Mouse (Mus musculus) hindbrain, embryonic 10.5 days (tissue): ENCODE results near the gene Krtap10-10. TPM values are rescaled to one million over a fixed set of nuclear protein-coding genes. Genes with fewer than 3 reads are reported as not detected.

Source experiments
- DNase-seq: peaks from one replicate; pipeline ENCODE4 v3.0.0-alpha.2; 2017; ENCODE audit warnings: low spot score
- H3K27ac ChIP-seq: fragments of 300-500 bp; sonication (generic); 2 replicates; pipeline ENCODE4 v1.5.1; 2016; ENCODE audit warnings: mild to moderate bottlenecking, moderate library complexity
- H3K27me3 ChIP-seq: fragments of 300-500 bp; sonication (generic); 2 replicates; pipeline ENCODE4 v1.6.1; 2016; ENCODE audit warnings: mild to moderate bottlenecking; ENCODE audit not compliant: poor library complexity, insufficient read depth, severe bottlenecking
- H3K36me3 ChIP-seq: fragments of 300-500 bp; sonication (generic); 2 replicates; pipeline ENCODE4 v1.6.1; 2016; ENCODE audit warnings: mild to moderate bottlenecking, moderate library complexity
- H3K4me1 ChIP-seq: fragments of 300-500 bp; sonication (generic); replicated peaks from 2 replicates; pipeline ENCODE4 v1.6.1; 2016; ENCODE audit warnings: mild to moderate bottlenecking
- H3K4me3 ChIP-seq: fragments of 300-500 bp; sonication (generic); 2 replicates; pipeline ENCODE4 v1.5.1; 2016; ENCODE audit warnings: mild to moderate bottlenecking, moderate library complexity
- H3K9me3 ChIP-seq: fragments of 300-500 bp; sonication (generic); 2 replicates; pipeline ENCODE4 v1.6.1; 2016; ENCODE audit warnings: mild to moderate bottlenecking, moderate library complexity
- whole genome bisulfite sequencing: fragments of 180-500 bp; shearing (Covaris S2); methylation state at CpG from one replicate; pipeline ENCODE4 v1.1.7; 2016; 5-methylcytosine and 5-hydroxymethylcytosine counted together
- polyA plus RNA-seq: library from polyadenylated mRNA; unstranded; fragments of >200 nt; fragmentation: Nextera tagmentation; extraction: Ambion mirVana; gene quantifications from 2 replicates; pipeline ENCODE4 v1.2.1, GENCODE M21; 2016

The Krtap10-10 gene
- polyA plus RNA-seq, 1 experiment from 2014 or later: not detected

GRCm38 (mm10) chr10:77819203-77819602 lies 16.5 kb upstream of the Krtap10-10 start:
- Histone ChIP-seq H3K36me3 (no peaks in the 10 kb centered on the region), H3K9me3 (peaks cover 5% of the 10 kb centered on the region; the same call in 1 of the 2 replicates), H3K27me3 (no peaks in the 10 kb centered on the region), H3K4me1 (peaks cover 7% of the 10 kb centered on the region; the same call in 1 of the 2 replicates), H3K27ac (no peak overlapping the region), H3K4me3 (no peak overlapping the region)
- WGBS: 40% methylated on average over 4 of the region's 4 CpGs
- no peak for DNase-seq

DNA sequence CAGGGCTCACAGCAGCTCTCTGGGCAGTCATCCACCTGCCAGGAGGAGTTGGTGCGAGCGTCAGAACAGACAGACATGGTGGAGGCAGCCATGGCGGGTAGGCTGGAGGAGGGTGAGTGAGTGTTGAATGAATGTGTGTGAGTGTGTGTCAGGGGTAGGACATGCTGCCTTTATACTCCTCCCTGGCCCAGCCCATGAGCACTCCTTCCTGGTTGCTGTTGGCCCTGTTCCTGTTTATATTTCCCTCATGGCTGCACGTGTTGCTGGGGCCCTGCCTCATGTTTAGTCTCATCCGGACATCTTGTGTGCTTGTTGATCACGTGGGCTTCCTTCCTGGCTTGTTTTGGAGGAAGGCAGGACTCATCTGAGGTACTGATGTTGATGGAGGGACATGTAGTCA lies 8.8 kb upstream of the Krtap10-10 start, which contains the start of gene Krtap10-4:
Gene Krtap10-4 (minus strand): TSS at position 145 of the 400 bp plus-strand sequence.
- no peak within 1 kb of the TSS for H3K4me3 ChIP-seq
- H3K27ac ChIP-seq: no peak within 1 kb of the TSS
- no peaks in the 10 kb centered on the region for H3K4me1 ChIP-seq
- H3K27me3 ChIP-seq: no peaks in the 10 kb centered on the region
- H3K9me3 ChIP-seq: peaks cover 5% of the 10 kb centered on the region; the same call in 1 of the 2 replicates
- 67% methylated on average over 6 of the region's 6 CpGs for WGBS
- DNase-seq: no peak
- no peaks in the 10 kb centered on the region for H3K36me3 ChIP-seq

GRCm38 (mm10) chr10:77839006-77839405 lies 3.3 kb downstream of the Krtap10-10 start:
- H3K27ac ChIP-seq: no peak overlapping the region
- no peaks in the 10 kb centered on the region for H3K36me3 ChIP-seq
- H3K4me3 ChIP-seq: no peak overlapping the region
- 80% methylated on average over 6 of the region's 6 CpGs for WGBS
- H3K4me1 ChIP-seq: peaks cover 6% of the 10 kb centered on the region; the same call in 1 of the 2 replicates
- DNase-seq: no peak
- no peaks in the 10 kb centered on the region for H3K27me3 ChIP-seq
- peaks cover 15% of the 10 kb centered on the region for H3K9me3 ChIP-seq

GRCm38 (mm10) chr10:77846503-77846902 lies 10.8 kb downstream of the Krtap10-10 start, which contains the start of gene Gm36176:
Gene Gm36176 (plus strand): TSS chr10:77846803.
- H3K27ac ChIP-seq: no peak within 1 kb of the TSS
- H3K4me1 ChIP-seq: 0 out of 2 replicates have a peak, but pooled peaks cover 7% of the 10 kb centered on the region
- H3K27me3 ChIP-seq: no peaks in the 10 kb centered on the region
- no peaks in the 10 kb centered on the region for H3K36me3 ChIP-seq
- no peak within 1 kb of the TSS for H3K4me3 ChIP-seq
- no peak for DNase-seq
- H3K9me3 ChIP-seq: peaks cover 23% of the 10 kb centered on the region
- 68% methylated on average over 3 of the region's 3 CpGs for WGBS

DNA sequence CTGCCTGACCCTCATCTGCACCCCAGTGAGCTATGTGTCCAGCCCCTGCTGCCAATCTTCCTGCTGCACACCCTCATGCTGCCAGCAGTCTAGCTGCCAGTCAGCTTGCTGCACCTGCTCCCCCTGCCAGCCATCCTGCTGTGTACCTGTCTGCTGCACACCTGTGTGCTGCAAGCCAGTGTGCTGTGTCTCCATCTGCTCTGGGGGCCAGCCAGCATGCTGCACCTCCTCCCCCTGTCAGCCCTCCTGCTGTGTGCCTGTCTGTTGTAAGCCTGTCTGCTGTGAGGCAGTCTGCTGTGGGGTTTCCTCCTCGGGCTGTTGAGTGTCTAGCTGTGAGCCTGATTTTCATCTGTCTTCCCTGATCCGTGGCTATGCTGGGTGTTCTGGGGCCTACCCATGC lies 11.2 kb downstream of the Krtap10-10 start:
- Histone ChIP-seq H3K4me3 (no peak overlapping the region), H3K27me3 (no peaks in the 10 kb centered on the region), H3K4me1 (0 out of 2 replicates have a peak, but pooled peaks cover 7% of the 10 kb centered on the region), H3K9me3 (peaks cover 23% of the 10 kb centered on the region), H3K36me3 (no peaks in the 10 kb centered on the region), H3K27ac (no peak overlapping the region)
- no peak for DNase-seq
- 12% methylated on average over 2 of the region's 2 CpGs for WGBS

GRCm38 (mm10) chr10:77847538-77847937 lies 11.8 kb downstream of the Krtap10-10 start:
- no peak overlapping the region for H3K27ac ChIP-seq
- no peak for DNase-seq
- peaks cover 22% of the 10 kb centered on the region for H3K9me3 ChIP-seq
- H3K27me3 ChIP-seq: no peaks in the 10 kb centered on the region
- no peaks in the 10 kb centered on the region for H3K36me3 ChIP-seq
- 84% methylated on average over 2 of the region's 2 CpGs for WGBS
- peaks cover 7% of the 10 kb centered on the region; the same call in 1 of the 2 replicates for H3K4me1 ChIP-seq
- no peak overlapping the region for H3K4me3 ChIP-seq

DNA sequence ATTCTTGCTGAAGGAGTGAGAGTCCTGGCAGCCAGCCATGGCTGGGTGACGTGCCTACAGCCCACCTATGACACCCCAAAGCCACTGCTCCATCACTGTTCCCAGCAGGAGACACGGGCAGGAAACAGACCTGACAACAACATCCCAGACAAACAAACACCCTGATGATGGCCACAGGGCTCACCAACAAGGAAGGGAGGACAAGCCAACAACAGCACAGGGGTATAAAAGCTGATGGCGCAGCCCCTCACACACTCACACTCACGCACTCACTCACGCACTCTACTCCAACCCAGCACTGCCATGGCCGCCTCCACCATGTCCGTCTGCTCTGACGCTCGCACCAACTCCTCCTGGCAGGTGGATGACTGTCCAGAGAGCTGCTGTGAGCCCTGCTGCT lies 16.8 kb downstream of the Krtap10-10 start, which contains the start of gene Gm10318:
Gene Gm10318 (plus strand): TSS at position 301 of the 400 bp plus-strand sequence.
- H3K36me3 ChIP-seq: no peaks in the 10 kb centered on the region
- H3K27ac ChIP-seq: 0 out of 2 replicates have a peak within 1 kb of the TSS, but pooled peaks have one; percentile 35
- no peaks in the 10 kb centered on the region for H3K9me3 ChIP-seq
- no peak within 1 kb of the TSS for H3K4me3 ChIP-seq
- peaks cover 9% of the 10 kb centered on the region; the same call in 1 of the 2 replicates for H3K4me1 ChIP-seq
- WGBS: 61% methylated on average over 9 of the region's 9 CpGs
- H3K27me3 ChIP-seq: no peaks in the 10 kb centered on the region
- no peak for DNase-seq

GRCm38 (mm10) chr10:77861675-77862074 lies 25.9 kb downstream of the Krtap10-10 start, which contains the start of gene Gm3285:
Gene Gm3285 (plus strand): TSS chr10:77861975.
- H3K4me1 ChIP-seq: peaks cover 16% of the 10 kb centered on the region
- DNase-seq: no peak
- H3K27ac ChIP-seq: no peak within 1 kb of the TSS
- no peaks in the 10 kb centered on the region for H3K36me3 ChIP-seq
- no peaks in the 10 kb centered on the region for H3K9me3 ChIP-seq
- H3K27me3 ChIP-seq: no peaks in the 10 kb centered on the region
- no peak within 1 kb of the TSS for H3K4me3 ChIP-seq
- 53% methylated on average over 7 of the region's 7 CpGs for WGBS

GRCm38 (mm10) chr10:77864067-77864761 lies 28.5 kb downstream of the Krtap10-10 start:
- Histone ChIP-seq H3K9me3 (no peaks in the 10 kb centered on the region), H3K27ac (0 out of 2 replicates have a peak overlapping the region, but pooled peaks have one; percentile 4), H3K4me1 (peaks cover 16% of the 10 kb centered on the region), H3K4me3 (peak overlapping the region; percentile 39), H3K36me3 (no peaks in the 10 kb centered on the region), H3K27me3 (no peaks in the 10 kb centered on the region)
- 44% methylated on average over 14 of the region's 14 CpGs for WGBS
- peak; percentile 63 for DNase-seq

DNA sequence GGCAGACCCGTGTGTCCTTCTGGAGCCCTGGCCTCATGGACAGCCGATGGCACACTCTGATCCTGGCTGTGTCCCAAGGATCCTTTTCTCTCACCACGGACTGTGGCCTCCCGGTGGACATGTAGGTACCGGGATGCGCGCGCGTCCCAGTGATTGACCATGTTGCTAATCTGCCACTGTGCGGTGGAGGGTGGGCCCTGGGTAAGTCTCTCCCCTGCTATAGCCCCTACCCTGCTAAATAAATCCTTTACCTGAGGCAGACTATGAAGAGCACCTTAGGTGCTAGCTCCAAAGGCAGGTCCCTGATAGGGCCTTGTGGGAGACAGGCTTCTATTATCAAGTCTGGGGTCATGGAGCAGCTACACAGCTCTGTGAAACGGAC lies 29.0 kb downstream of the Krtap10-10 start:
- Histone ChIP-seq H3K4me1 (peaks cover 16% of the 10 kb centered on the region), H3K9me3 (no peaks in the 10 kb centered on the region), H3K27me3 (no peaks in the 10 kb centered on the region), H3K27ac (0 out of 2 replicates have a peak overlapping the region, but pooled peaks have one; percentile 4), H3K4me3 (peak overlapping the region; percentile 39), H3K36me3 (no peaks in the 10 kb centered on the region)
- WGBS: 45% methylated on average over 11 of the region's 11 CpGs
- no peak for DNase-seq

- DNase-seq: no peak
- Histone ChIP-seq H3K4me1 (peaks cover 16% of the 10 kb centered on the region), H3K36me3 (no peaks in the 10 kb centered on the region), H3K4me3 (no peak overlapping the region), H3K9me3 (no peaks in the 10 kb centered on the region), H3K27me3 (no peaks in the 10 kb centered on the region), H3K27ac (no peak overlapping the region)
- 33% methylated on average over 1 of the region's 1 CpGs for WGBS
Measured at GRCm38 (mm10) chr10:77867546-77867945, 31.8 kb downstream of the Krtap10-10 start.

GRCm38 (mm10) chr10:77869651-77870050 lies 33.9 kb downstream of the Krtap10-10 start:
- H3K4me3 ChIP-seq: no peak overlapping the region
- no peak overlapping the region for H3K27ac ChIP-seq
- no peak for DNase-seq
- H3K4me1 ChIP-seq: peaks cover 8% of the 10 kb centered on the region
- no peaks in the 10 kb centered on the region for H3K27me3 ChIP-seq
- 91% methylated on average over 7 of the region's 7 CpGs for WGBS
- H3K36me3 ChIP-seq: no peaks in the 10 kb centered on the region
- no peaks in the 10 kb centered on the region for H3K9me3 ChIP-seq

GRCm38 (mm10) chr10:77878985-77879384 lies 43.2 kb downstream of the Krtap10-10 start:
- H3K27me3 ChIP-seq: no peaks in the 10 kb centered on the region
- no peak overlapping the region for H3K4me3 ChIP-seq
- WGBS: 59% methylated on average over 6 of the region's 6 CpGs
- H3K36me3 ChIP-seq: no peaks in the 10 kb centered on the region
- no peak overlapping the region for H3K27ac ChIP-seq
- DNase-seq: peak; percentile 17
- no peaks in the 10 kb centered on the region for H3K9me3 ChIP-seq
- no peaks in the 10 kb centered on the region for H3K4me1 ChIP-seq
